Mouse (Mus musculus): ENCODE data around the gene Ncoa3. TPM values are rescaled to one million over a fixed set of nuclear protein-coding genes. Genes with fewer than 3 reads are reported as not detected.

Gene Ncoa3
- polyA plus RNA-seq, 1 experiment from 2014 or later = 16.7 TPM

- Histone ChIP-seq H3K4me2 (no peak overlapping the region), H3K9me3 (no peaks in the 10 kb centered on the region), H3K27me3 (replicated peaks) (no peaks in the 10 kb centered on the region), H3K4me3 (no peak overlapping the region), H3K9ac (no peak overlapping the region), H3K27ac (0 out of 2 replicates have a peak overlapping the region, but pooled peaks have one; percentile 58), H3K4me1 (peaks cover 30% of the 10 kb centered on the region), H3K36me3 (replicated peaks) (no peaks in the 10 kb centered on the region)
- 37% methylated on average over 12 of the region's 12 CpGs for WGBS
- no peak for ATAC-seq (replicated peaks)
Measured at GRCm38 (mm10) chr2:166010321-166010720, 17.9 kb downstream of the Ncoa3 start.

- Histone ChIP-seq H3K4me1 (peaks cover 30% of the 10 kb centered on the region), H3K4me2 (no peak overlapping the region), H3K4me3 (no peak overlapping the region), H3K9ac (no peak overlapping the region), H3K27me3 (replicated peaks) (no peaks in the 10 kb centered on the region), H3K27ac (peak overlapping the region; percentile 48; the same call in 1 of the 2 replicates), H3K9me3 (no peaks in the 10 kb centered on the region), H3K36me3 (replicated peaks) (no peaks in the 10 kb centered on the region)
- ATAC-seq (replicated peaks) = no peak
- WGBS = 80% methylated on average over 3 of the region's 3 CpGs
Measured at GRCm38 (mm10) chr2:166011422-166011821, 19.0 kb downstream of the Ncoa3 start.

- H3K9me3 ChIP-seq = no peaks in the 10 kb centered on the region
- no peaks in the 10 kb centered on the region for H3K27me3 ChIP-seq (replicated peaks)
- no peak for ATAC-seq (replicated peaks)
- peaks cover 30% of the 10 kb centered on the region for H3K4me1 ChIP-seq
- H3K36me3 ChIP-seq (replicated peaks) = no peaks in the 10 kb centered on the region
- no peak overlapping the region for H3K4me2 ChIP-seq
- H3K27ac ChIP-seq = peak overlapping the region; percentile 48; the same call in 1 of the 2 replicates
- H3K9ac ChIP-seq = no peak overlapping the region
- H3K4me3 ChIP-seq = no peak overlapping the region
- WGBS = 59% methylated on average over 2 of the region's 2 CpGs
Measured at GRCm38 (mm10) chr2:166012145-166012544, 19.7 kb downstream of the Ncoa3 start.

GRCm38 (mm10) chr2:166018769-166019168 is 26.3 kb downstream of the Ncoa3 start:
- no peak overlapping the region for H3K9ac ChIP-seq
- no peak overlapping the region for H3K4me3 ChIP-seq
- H3K9me3 ChIP-seq = no peaks in the 10 kb centered on the region
- no peak overlapping the region for H3K4me2 ChIP-seq
- H3K27me3 ChIP-seq (replicated peaks) = no peaks in the 10 kb centered on the region
- 88% methylated on average over 3 of the region's 3 CpGs for WGBS
- no peaks in the 10 kb centered on the region for H3K36me3 ChIP-seq (replicated peaks)
- ATAC-seq (replicated peaks) = no peak
- peaks cover 31% of the 10 kb centered on the region for H3K4me1 ChIP-seq
- no peak overlapping the region for H3K27ac ChIP-seq

GRCm38 (mm10) chr2:166020026-166020425 is 27.6 kb downstream of the Ncoa3 start:
- H3K36me3 ChIP-seq (replicated peaks) = no peaks in the 10 kb centered on the region
- H3K9ac ChIP-seq = no peak overlapping the region
- 79% methylated on average over 2 of the region's 2 CpGs for WGBS
- H3K4me2 ChIP-seq = no peak overlapping the region
- ATAC-seq (replicated peaks) = no peak
- H3K27ac ChIP-seq = peak overlapping the region; percentile 92; the same call in 1 of the 2 replicates
- H3K4me1 ChIP-seq = peaks cover 37% of the 10 kb centered on the region
- no peak overlapping the region for H3K4me3 ChIP-seq
- H3K9me3 ChIP-seq = no peaks in the 10 kb centered on the region
- no peaks in the 10 kb centered on the region for H3K27me3 ChIP-seq (replicated peaks)

- Histone ChIP-seq H3K27ac (peak overlapping the region; percentile 92), H3K4me1 (peaks cover 37% of the 10 kb centered on the region), H3K36me3 (replicated peaks) (no peaks in the 10 kb centered on the region), H3K9me3 (no peaks in the 10 kb centered on the region), H3K4me2 (0 out of 2 replicates have a peak overlapping the region, but pooled peaks have one; percentile 21), H3K9ac (peak overlapping the region; percentile 32; the same call in 1 of the 2 replicates), H3K4me3 (no peak overlapping the region), H3K27me3 (replicated peaks) (no peaks in the 10 kb centered on the region)
- ATAC-seq (replicated peaks) = peak; percentile 73
- WGBS = 8% methylated on average over 4 of the region's 4 CpGs
Measured at GRCm38 (mm10) chr2:166021073-166021610, 28.7 kb downstream of the Ncoa3 start.

GRCm38 (mm10) chr2:166021642-166022041 is 29.2 kb downstream of the Ncoa3 start:
- Histone ChIP-seq H3K36me3 (replicated peaks) (no peaks in the 10 kb centered on the region), H3K9ac (0 out of 2 replicates have a peak overlapping the region, but pooled peaks have one; percentile 32), H3K9me3 (no peaks in the 10 kb centered on the region), H3K4me2 (peak overlapping the region; percentile 13; the same call in 1 of the 2 replicates), H3K27me3 (replicated peaks) (no peaks in the 10 kb centered on the region), H3K4me1 (peaks cover 37% of the 10 kb centered on the region), H3K27ac (peak overlapping the region; percentile 92), H3K4me3 (no peak overlapping the region)
- 12% methylated on average over 3 of the region's 3 CpGs for WGBS
- ATAC-seq (replicated peaks) = peak; percentile 91

- Histone ChIP-seq H3K9me3 (no peaks in the 10 kb centered on the region), H3K4me2 (no peak overlapping the region), H3K4me1 (peaks cover 37% of the 10 kb centered on the region), H3K27me3 (replicated peaks) (no peaks in the 10 kb centered on the region), H3K36me3 (replicated peaks) (no peaks in the 10 kb centered on the region), H3K9ac (peak overlapping the region; percentile 12; the same call in 1 of the 2 replicates), H3K4me3 (no peak overlapping the region), H3K27ac (peak overlapping the region; percentile 92)
- ATAC-seq (replicated peaks) = peak; percentile 38; the same call in 1 of the 2 replicates
- 26% methylated on average over 8 of the region's 8 CpGs for WGBS
Measured at GRCm38 (mm10) chr2:166022327-166022726, 29.9 kb downstream of the Ncoa3 start.

GRCm38 (mm10) chr2:166024079-166024478 is 31.6 kb downstream of the Ncoa3 start:
- H3K9me3 ChIP-seq = no peaks in the 10 kb centered on the region
- no peak overlapping the region for H3K4me2 ChIP-seq
- no peaks in the 10 kb centered on the region for H3K36me3 ChIP-seq (replicated peaks)
- H3K9ac ChIP-seq = no peak overlapping the region
- peaks cover 39% of the 10 kb centered on the region for H3K4me1 ChIP-seq
- H3K27ac ChIP-seq = 0 out of 2 replicates have a peak overlapping the region, but pooled peaks have one; percentile 30
- H3K27me3 ChIP-seq (replicated peaks) = no peaks in the 10 kb centered on the region
- 85% methylated on average over 3 of the region's 3 CpGs for WGBS
- no peak overlapping the region for H3K4me3 ChIP-seq
- ATAC-seq (replicated peaks) = no peak

- no peak overlapping the region for H3K4me3 ChIP-seq
- peaks cover 43% of the 10 kb centered on the region for H3K4me1 ChIP-seq
- H3K4me2 ChIP-seq = no peak overlapping the region
- no peaks in the 10 kb centered on the region for H3K27me3 ChIP-seq (replicated peaks)
- H3K36me3 ChIP-seq (replicated peaks) = no peaks in the 10 kb centered on the region
- no peak for ATAC-seq (replicated peaks)
- 65% methylated on average over 4 of the region's 4 CpGs for WGBS
- H3K9ac ChIP-seq = no peak overlapping the region
- H3K9me3 ChIP-seq = no peaks in the 10 kb centered on the region
- no peak overlapping the region for H3K27ac ChIP-seq
Measured at GRCm38 (mm10) chr2:166024621-166025020, 32.2 kb downstream of the Ncoa3 start.

GRCm38 (mm10) chr2:166025943-166026342 is 33.5 kb downstream of the Ncoa3 start:
- no peaks in the 10 kb centered on the region for H3K36me3 ChIP-seq (replicated peaks)
- no peak for ATAC-seq (replicated peaks)
- H3K27ac ChIP-seq = no peak overlapping the region
- no peak overlapping the region for H3K9ac ChIP-seq
- H3K4me3 ChIP-seq = no peak overlapping the region
- H3K4me1 ChIP-seq = peaks cover 50% of the 10 kb centered on the region
- no peak overlapping the region for H3K4me2 ChIP-seq
- H3K9me3 ChIP-seq = no peaks in the 10 kb centered on the region
- no peaks in the 10 kb centered on the region for H3K27me3 ChIP-seq (replicated peaks)
- WGBS = 90% methylated on average over 5 of the region's 5 CpGs

GRCm38 (mm10) chr2:166027834-166028233 is 35.4 kb downstream of the Ncoa3 start:
- Histone ChIP-seq H3K27ac (no peak overlapping the region), H3K9me3 (no peaks in the 10 kb centered on the region), H3K4me3 (no peak overlapping the region), H3K9ac (no peak overlapping the region), H3K36me3 (replicated peaks) (no peaks in the 10 kb centered on the region), H3K4me2 (no peak overlapping the region), H3K27me3 (replicated peaks) (no peaks in the 10 kb centered on the region), H3K4me1 (peaks cover 41% of the 10 kb centered on the region)
- no peak for ATAC-seq (replicated peaks)
- WGBS = 92% methylated on average over 3 of the region's 3 CpGs

GRCm38 (mm10) chr2:166029232-166029631 is 36.8 kb downstream of the Ncoa3 start:
- no peak overlapping the region for H3K4me2 ChIP-seq
- H3K4me3 ChIP-seq = no peak overlapping the region
- 47% methylated on average over 4 of the region's 4 CpGs for WGBS
- H3K9me3 ChIP-seq = no peaks in the 10 kb centered on the region
- H3K9ac ChIP-seq = no peak overlapping the region
- no peaks in the 10 kb centered on the region for H3K36me3 ChIP-seq (replicated peaks)
- H3K27ac ChIP-seq = peak overlapping the region; percentile 60; the same call in 1 of the 2 replicates
- H3K4me1 ChIP-seq = peaks cover 32% of the 10 kb centered on the region
- ATAC-seq (replicated peaks) = no peak
- H3K27me3 ChIP-seq (replicated peaks) = no peaks in the 10 kb centered on the region
